Mouse (Mus musculus) erythroblast, embryonic 14.5 days (primary cell): Measurements from ENCODE around the gene Mknk1. TPM values are rescaled to one million over a fixed set of nuclear protein-coding genes. Genes with fewer than 3 reads are reported as not detected.
A peak's percentile ranks its signal among the peaks of the same experiment; 100 is the strongest.

Source experiments
- H3K27me3 ChIP-seq: 2 replicates; pipeline ENCODE4 v1.6.1; 2012; ENCODE audit warnings: inconsistent platforms; ENCODE audit not compliant: control insufficient read depth
- H3K36me3 ChIP-seq: 2 replicates; pipeline ENCODE4 v1.6.1; 2012; ENCODE audit warnings: mild to moderate bottlenecking, inconsistent platforms; ENCODE audit not compliant: control insufficient read depth
- H3K4me1 ChIP-seq: 2 replicates; pipeline ENCODE4 v1.6.1; 2012; ENCODE audit warnings: inconsistent platforms; ENCODE audit not compliant: control insufficient read depth
- H3K4me3 ChIP-seq: replicated peaks from 2 replicates; pipeline ENCODE3; 2012; ENCODE audit warnings: moderate library complexity, mild to moderate bottlenecking, inconsistent platforms
- H3K9me3 ChIP-seq: 2 replicates; pipeline ENCODE4 v1.6.1; 2012; ENCODE audit warnings: low read length, inconsistent platforms, mixed read lengths; ENCODE audit not compliant: control insufficient read depth
- GATA1 ChIP-seq: IDR thresholded peaks from 2 replicates; pipeline ENCODE4 v1.6.1; 2012; ENCODE audit warnings: low read length, inconsistent platforms, mixed read lengths
- TAL1 ChIP-seq: IDR thresholded peaks from 3 replicates; pipeline ENCODE4 v1.6.1; 2012; ENCODE audit warnings: low read length, inconsistent platforms, mixed read lengths
- polyA plus RNA-seq: library from polyadenylated mRNA; stranded (reverse); fragments of >175 nt; gene quantifications from 2 replicates; pipeline ENCODE4 v1.2.3, GENCODE M21; 2012

Mknk1 gene
- 7.1 and 8.0 TPM in 2 replicates for polyA plus RNA-seq

- peaks cover 73% of the 10 kb centered on the region for H3K4me1 ChIP-seq
- no peaks in the 10 kb centered on the region for H3K27me3 ChIP-seq
- peaks cover 62% of the 10 kb centered on the region for H3K36me3 ChIP-seq
- TF ChIP-seq GATA1: no peak
- no peak for TF ChIP-seq TAL1
- H3K4me3 ChIP-seq: peak within 1 kb of the TSS; percentile 87
- no peaks in the 10 kb centered on the region for H3K9me3 ChIP-seq
Measured at GRCm38 (mm10) chr4:115838696-115839641, at the start of gene Mknk1. Mknk1 (plus strand) TSS chr4:115839198.

DNA sequence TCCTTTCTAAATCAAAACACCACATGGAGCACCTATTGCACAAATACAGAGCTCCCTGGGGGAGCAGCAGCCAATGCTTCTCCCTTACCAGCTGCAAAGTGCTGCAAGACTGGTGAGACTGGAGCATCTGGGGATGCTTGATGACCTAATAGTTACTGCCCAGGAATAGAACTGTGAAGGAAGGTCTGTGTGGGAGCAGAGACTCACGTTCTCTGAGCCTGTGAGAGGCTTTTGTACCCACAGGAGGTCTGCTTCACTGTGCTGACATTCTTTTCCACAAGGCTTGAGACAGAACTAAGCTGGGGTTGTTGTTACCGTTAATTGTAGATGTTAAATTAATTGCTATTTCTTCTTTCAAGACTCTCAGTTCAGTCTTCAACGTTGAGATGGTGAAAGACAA lies 48.1 kb upstream of the Mknk1 start:
- no peaks in the 10 kb centered on the region for H3K9me3 ChIP-seq
- H3K27me3 ChIP-seq: no peaks in the 10 kb centered on the region
- H3K4me1 ChIP-seq: peaks cover 2% of the 10 kb centered on the region
- peaks cover 62% of the 10 kb centered on the region for H3K36me3 ChIP-seq
- TF ChIP-seq GATA1: no peak
- H3K4me3 ChIP-seq: no peak overlapping the region

- TF ChIP-seq TAL1 (no peak), GATA1 (no peak)
- Histone ChIP-seq H3K4me3 (no peak overlapping the region), H3K27me3 (no peaks in the 10 kb centered on the region), H3K36me3 (peaks cover 73% of the 10 kb centered on the region), H3K4me1 (no peaks in the 10 kb centered on the region), H3K9me3 (no peaks in the 10 kb centered on the region)
Measured at GRCm38 (mm10) chr4:115795360-115795759, 43.6 kb upstream of the Mknk1 start.

DNA sequence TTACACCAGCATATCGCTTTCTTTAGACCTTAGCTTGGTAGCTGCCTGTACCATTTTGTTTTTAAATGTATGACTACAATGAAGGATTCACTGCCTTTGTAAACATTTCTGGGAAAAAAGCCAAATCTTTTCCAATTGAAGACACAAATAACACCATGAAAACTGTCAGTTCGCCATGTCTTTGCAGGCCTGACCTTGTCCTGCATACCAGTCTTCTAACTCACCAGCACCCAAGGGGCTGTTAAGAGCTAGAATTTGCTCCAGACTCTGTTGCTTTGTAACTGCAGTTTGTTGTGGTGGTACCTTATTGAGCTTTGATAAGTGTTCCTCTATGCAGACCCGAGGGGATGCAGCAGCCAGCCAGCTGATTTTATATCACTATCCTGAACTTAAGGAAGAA lies 39.0 kb upstream of the Mknk1 start:
- peaks cover 59% of the 10 kb centered on the region for H3K36me3 ChIP-seq

DNA sequence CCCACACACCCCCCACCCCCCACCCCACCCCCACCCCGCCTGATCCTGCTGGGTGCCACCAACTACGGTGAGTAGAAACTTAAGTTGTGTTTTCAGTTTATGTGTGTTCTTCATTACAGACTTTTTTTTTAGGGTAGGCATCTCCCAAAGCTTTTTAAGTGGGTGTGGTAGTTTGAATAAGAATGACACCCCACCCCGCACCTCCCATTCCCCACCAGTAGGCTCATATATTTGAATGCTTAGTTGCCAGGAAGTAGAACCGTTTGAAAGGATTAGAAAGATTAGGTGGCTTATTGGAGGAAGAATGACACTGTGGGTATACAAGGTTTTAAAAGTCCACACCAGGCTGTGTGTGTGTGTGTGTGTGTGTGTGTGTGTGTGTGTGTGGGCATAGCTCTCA lies 26.7 kb upstream of the Mknk1 start:
- Histone ChIP-seq H3K4me1 (no peaks in the 10 kb centered on the region; the same call in 1 of the 2 replicates), H3K36me3 (peaks cover 34% of the 10 kb centered on the region), H3K27me3 (no peaks in the 10 kb centered on the region), H3K4me3 (no peak overlapping the region), H3K9me3 (no peaks in the 10 kb centered on the region)
- TF ChIP-seq GATA1 (no peak), TAL1 (no peak)

More for the DNA sequence above, 39.0 kb upstream of the Mknk1 start:
- TF ChIP-seq GATA1 (no peak), TAL1 (no peak)
- no peaks in the 10 kb centered on the region for H3K27me3 ChIP-seq
- H3K4me3 ChIP-seq: no peak overlapping the region
- no peaks in the 10 kb centered on the region for H3K9me3 ChIP-seq
- no peaks in the 10 kb centered on the region; the same call in 1 of the 2 replicates for H3K4me1 ChIP-seq

DNA sequence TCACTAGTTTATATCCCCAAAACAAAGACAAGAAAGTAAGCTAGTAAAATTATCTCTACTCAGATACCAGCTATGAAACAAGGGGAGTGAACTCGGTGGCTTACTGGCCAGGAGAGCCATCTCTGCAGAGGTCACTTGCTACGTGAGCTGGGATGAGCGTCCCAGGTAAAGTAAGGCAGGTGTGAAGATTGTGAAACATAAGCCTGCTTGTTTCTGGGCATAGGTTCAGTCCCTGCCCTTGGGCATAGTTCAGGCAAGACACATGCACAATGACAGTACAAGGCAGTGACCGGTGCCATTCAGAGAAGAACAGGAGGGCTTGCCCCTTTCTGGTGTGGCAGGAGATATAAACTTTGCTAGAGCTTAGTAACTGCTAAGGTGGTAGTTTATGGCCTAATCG lies 23.4 kb upstream of the Mknk1 start:
- Histone ChIP-seq H3K4me1 (peaks cover 6% of the 10 kb centered on the region), H3K9me3 (no peaks in the 10 kb centered on the region), H3K27me3 (no peaks in the 10 kb centered on the region), H3K36me3 (peaks cover 34% of the 10 kb centered on the region), H3K4me3 (no peak overlapping the region)
- TF ChIP-seq TAL1: no peak
- no peak for TF ChIP-seq GATA1

GRCm38 (mm10) chr4:115820199-115820598 lies 18.8 kb upstream of the Mknk1 start:
- Histone ChIP-seq H3K9me3 (no peaks in the 10 kb centered on the region), H3K27me3 (no peaks in the 10 kb centered on the region), H3K4me1 (peaks cover 51% of the 10 kb centered on the region), H3K4me3 (no peak overlapping the region), H3K36me3 (peaks cover 13% of the 10 kb centered on the region)
- TF ChIP-seq GATA1 (no peak), TAL1 (no peak)

DNA sequence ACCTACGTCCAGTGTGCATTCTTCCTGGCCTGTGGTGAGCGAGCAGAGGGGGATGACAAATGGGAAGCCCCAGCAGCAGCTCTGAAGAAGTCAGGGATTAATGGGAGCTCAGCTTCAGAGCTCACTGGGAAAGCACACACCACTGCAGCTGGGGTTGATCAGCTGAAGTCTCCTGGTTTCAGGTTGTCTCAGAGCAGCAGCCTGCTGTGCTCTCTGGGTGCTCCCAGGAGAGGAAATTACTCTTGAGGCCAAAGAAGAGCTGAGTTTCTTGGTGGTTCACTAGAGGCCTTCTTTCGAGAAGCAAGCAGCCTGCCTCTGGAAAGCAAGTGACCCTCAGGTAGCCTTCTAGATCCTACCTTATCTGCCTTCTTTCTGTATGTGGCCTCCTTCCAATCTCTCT lies 18.1 kb upstream of the Mknk1 start:
- Histone ChIP-seq H3K4me1 (peaks cover 57% of the 10 kb centered on the region), H3K4me3 (no peak overlapping the region), H3K27me3 (no peaks in the 10 kb centered on the region), H3K9me3 (no peaks in the 10 kb centered on the region), H3K36me3 (peaks cover 7% of the 10 kb centered on the region)
- TF ChIP-seq GATA1: no peak
- no peak for TF ChIP-seq TAL1

GRCm38 (mm10) chr4:115821431-115821830 lies 17.6 kb upstream of the Mknk1 start:
- no peaks in the 10 kb centered on the region for H3K9me3 ChIP-seq
- H3K27me3 ChIP-seq: no peaks in the 10 kb centered on the region
- H3K36me3 ChIP-seq: peaks cover 3% of the 10 kb centered on the region
- TF ChIP-seq TAL1: no peak
- TF ChIP-seq GATA1: no peak
- H3K4me3 ChIP-seq: no peak overlapping the region
- H3K4me1 ChIP-seq: peaks cover 57% of the 10 kb centered on the region
